Mouse (Mus musculus) thymus, postnatal 4 days (tissue): ENCODE measurements around the gene Ren1.
"Not testable (repeated sequence)": the region's sequence is repeated elsewhere in the genome, so short reads cannot be mapped to it uniquely, and the experiment has no call there.

Experiments used
- DNase-seq: peaks from one replicate; pipeline ENCODE4 v3.0.0; 2021

The Ren1 gene

GRCm38 (mm10) chr1:133350210-133350609 is at the start of gene Ren1:
Gene Ren1 (plus strand): TSS chr1:133350510.
- no peak for DNase-seq

DNA sequence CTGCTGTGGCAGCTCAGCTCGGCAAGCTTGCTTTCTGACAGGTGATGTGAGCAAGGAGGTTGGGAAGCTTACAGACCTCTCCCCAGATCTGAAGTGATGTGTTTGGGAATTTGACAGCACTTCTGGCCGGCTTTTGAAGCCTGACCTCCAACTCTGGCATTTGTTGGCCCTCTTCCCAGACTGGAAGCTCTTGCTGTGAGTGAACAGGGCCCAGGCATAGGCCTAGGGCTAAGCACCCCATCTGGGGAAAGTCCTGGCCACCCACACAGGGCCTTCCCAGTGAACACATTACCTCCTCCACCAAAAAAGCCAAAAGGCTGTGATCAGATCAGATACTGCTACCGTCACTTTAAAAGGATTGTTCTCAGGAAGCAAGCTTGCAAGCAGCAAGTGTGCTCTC is 47.8 kb upstream of the Ren1 start:
- no peak for DNase-seq

- DNase-seq: peak; percentile 86
These were observed 43.5 kb upstream of the Ren1 start for GRCm38 (mm10) chr1:133306842-133307241.

- DNase-seq: peak; percentile 41
These were observed 43.0 kb upstream of the Ren1 start for GRCm38 (mm10) chr1:133307318-133307717.

DNA sequence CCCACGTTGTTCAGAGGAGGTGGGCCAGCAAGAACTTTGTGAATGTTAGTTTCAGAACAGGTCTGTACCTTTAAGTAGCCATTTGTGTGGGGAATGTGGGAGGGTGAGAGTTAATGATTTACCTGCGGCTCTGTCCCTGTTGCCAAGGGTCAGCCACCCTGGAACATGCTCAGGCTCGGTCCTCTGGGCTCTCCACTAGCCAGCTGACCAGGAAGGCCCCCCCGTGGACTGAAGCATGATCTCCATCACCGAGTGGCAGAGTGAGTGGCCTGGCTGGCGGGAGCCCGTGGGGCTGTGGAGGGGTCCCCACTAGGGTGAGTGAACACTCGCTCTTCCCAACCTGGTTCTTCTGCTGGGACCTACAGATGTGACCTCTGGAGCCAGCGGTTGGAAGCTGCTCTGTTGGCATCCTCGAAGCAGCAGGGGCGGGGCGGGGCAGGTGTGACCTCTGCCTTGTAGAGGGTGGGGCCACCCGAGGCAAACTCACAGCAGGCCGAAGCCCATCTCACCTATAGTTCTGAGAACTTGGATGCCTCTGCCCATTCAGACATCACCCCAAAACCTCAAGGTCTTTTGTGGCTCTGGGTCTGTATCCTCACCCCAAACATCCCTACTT is 40.5 kb upstream of the Ren1 start, which contains the start of gene Golt1a:
TSS of gene Golt1a (plus strand) at position 149 of the 616 bp plus-strand sequence.
- DNase-seq: peak; percentile 30

DNA sequence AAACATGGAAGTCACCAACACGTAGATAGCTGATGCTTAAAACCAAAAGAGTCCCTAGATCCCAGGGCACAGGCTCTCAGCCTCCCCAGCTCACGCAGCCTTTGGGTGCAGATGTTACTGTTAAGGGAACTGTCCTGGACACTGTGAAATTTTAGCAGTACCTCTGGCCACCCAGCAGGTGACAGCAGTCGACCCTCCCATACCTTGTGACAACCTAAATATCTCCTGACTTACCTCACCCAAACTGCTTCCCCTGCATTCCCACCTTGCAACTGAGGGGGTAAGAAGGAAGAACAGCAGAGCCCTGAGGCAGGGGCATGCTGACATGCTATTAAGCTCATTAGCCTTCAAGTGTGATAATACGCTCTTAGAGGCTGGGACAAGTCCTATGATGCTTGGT is 39.1 kb upstream of the Ren1 start:
- peak; percentile 21 for DNase-seq

DNA sequence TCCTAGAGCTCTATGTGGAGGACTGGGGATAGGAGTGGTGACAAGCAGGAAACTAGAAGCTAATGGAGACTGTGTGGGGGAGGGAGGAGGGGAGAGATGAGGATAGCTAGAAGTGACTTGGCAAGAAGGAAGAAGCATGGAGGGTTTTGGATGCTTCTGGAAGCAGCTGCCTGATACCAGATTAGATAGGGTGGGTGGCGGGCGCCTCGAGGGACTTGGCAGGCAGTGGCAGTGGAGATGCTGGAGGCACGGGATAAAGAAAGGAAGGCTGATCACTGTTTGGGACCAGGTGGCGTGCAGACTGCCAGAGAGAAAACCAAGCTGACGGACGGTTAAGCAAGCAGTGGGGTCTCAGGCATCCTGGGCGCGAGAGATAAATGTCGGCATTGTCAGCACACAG is 38.4 kb upstream of the Ren1 start:
- no peak for DNase-seq

DNA sequence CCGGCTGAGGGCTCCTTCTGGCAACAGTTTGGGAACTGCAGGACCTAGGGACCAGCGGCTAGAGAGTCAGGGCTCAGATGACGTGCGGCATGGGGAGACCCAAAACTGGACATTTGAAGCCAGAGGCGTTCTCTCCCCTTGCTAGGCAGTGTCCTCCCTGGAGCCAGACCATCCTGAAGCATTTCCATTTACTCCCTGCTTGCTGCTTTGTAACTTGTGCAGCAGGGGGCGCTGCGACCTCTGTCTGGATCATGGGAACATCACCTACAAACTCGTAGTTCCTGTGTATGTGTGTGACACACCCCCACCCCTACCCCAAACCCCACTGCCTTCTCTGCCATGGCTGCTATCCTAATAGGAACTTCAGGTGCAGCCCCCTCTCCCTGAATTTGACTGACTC is 35.9 kb upstream of the Ren1 start:
- peak; percentile 82 for DNase-seq

GRCm38 (mm10) chr1:133315775-133316174 is 34.5 kb upstream of the Ren1 start:
- DNase-seq: no peak

- no peak for DNase-seq
These were observed 33.7 kb upstream of the Ren1 start for GRCm38 (mm10) chr1:133316577-133316976.

- no peak for DNase-seq
These were observed 33.2 kb upstream of the Ren1 start for GRCm38 (mm10) chr1:133317149-133317548.

DNA sequence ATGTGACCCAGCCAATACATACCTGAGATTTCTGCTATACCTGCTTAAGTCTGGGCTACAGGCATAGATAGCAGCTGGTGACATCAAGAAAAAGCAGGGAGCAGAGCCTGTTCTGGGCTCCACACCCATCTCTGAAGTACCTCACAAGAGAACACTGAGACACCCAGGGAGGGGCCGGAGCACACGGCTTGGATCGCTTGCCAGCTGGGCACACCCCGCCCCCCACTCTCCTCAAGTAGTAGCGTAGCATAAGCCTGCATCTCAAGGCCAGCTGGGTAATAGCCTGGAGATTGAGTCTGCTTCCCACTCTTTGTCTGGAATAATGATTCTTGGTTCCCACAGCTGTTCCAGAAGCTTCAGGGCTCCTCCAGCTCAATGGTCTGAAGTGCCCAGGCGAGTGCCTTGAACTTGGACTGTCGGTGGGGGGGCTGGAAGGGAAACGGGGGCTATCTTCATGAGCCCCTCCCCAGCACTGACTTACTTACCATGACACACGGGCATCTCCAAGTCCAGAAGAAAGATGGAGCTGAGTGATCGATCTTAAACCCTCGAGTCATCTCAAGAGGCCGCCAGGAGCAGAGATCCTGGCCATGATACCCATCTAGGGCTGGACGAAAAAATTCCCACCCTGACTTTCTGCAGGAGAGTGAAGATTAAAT is 28.9 kb upstream of the Ren1 start, which contains the start of gene Kiss1:
TSS of gene Kiss1 (plus strand) at position 609 of the 659 bp plus-strand sequence.
- no peak for DNase-seq

DNA sequence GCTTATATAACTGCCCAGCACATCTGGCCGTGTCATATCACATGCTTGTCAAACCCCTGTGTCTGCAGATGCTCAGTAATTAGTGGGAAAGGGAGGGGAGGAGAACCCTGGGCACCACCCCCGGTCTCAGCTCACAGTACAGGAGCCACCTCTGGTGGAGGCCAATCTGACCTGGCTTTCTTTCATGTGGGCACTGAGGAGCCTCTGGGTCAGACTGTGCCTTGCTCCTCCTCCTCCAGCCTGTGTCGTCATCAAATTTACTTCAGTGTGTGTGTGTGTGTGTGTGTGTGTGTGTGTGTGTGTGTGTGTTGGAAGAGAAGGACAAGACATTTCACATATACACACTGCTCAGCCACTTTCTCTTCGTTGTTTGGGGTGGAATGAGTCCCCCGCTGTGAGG is 27.0 kb upstream of the Ren1 start:
- DNase-seq: no peak

GRCm38 (mm10) chr1:133325951-133326350 is 24.4 kb upstream of the Ren1 start:
- no peak for DNase-seq

DNA sequence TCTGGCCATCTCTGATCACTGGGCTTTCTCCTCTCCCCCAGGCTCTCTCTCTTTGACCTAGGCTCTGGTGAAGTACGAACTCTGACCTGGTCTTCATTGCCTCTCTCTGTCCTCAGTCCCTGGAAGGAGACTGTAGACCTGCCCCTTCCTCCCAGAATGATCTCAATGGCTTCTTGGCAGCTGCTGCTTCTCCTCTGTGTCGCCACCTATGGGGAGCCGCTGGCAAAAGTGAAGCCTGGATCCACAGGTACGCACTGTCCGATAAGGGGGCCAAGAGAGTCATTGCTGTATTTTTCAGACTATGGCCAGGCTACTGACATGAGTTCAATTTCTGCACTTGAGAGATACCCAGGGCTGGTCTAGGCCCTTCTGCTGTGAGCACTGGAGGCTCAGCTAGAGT is 23.2 kb upstream of the Ren1 start:
- peak; percentile 26 for DNase-seq

DNA sequence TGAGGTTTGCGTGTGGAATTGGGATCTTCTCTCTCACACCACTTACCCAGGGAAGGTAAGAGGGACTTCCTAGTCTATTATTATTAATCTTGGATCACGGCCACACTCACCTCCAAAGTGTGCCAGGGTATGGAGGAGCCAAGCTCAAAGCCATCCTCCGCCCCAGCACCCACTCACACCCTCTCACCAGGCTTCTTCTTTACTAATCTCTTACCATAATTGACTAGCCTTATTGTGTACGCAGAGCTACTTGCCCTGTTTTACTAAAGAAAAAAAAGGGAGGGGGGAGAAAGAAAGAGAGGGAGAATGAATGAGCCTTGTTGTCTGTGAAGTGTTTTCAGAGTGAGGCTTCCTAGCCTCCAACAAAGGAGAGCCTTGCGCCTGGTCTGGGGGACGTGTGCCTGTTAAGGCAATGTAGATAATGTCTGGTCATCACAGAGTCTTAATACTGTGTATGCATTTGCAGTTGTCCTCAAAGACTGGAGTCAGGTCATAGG is 22.0 kb upstream of the Ren1 start:
- no peak for DNase-seq

- peak; percentile 45 for DNase-seq
These were observed 21.2 kb upstream of the Ren1 start for GRCm38 (mm10) chr1:133328896-133329637.

- no peak for DNase-seq
These were observed 20.7 kb upstream of the Ren1 start for GRCm38 (mm10) chr1:133329638-133329964.

GRCm38 (mm10) chr1:133331142-133331541 is 19.2 kb upstream of the Ren1 start:
- no peak for DNase-seq

GRCm38 (mm10) chr1:133332656-133333430 is 17.5 kb upstream of the Ren1 start:
- DNase-seq: no peak

- no peak for DNase-seq
These were observed 16.4 kb upstream of the Ren1 start for GRCm38 (mm10) chr1:133333937-133334336.

- not testable (repeated sequence) for DNase-seq
These were observed 9.9 kb upstream of the Ren1 start for GRCm38 (mm10) chr1:133340403-133340802.

GRCm38 (mm10) chr1:133344357-133344756 is 6.0 kb upstream of the Ren1 start:
- no peak for DNase-seq
